Mouse (Mus musculus): ENCODE measurements around the gene Cbx6.

DNA sequence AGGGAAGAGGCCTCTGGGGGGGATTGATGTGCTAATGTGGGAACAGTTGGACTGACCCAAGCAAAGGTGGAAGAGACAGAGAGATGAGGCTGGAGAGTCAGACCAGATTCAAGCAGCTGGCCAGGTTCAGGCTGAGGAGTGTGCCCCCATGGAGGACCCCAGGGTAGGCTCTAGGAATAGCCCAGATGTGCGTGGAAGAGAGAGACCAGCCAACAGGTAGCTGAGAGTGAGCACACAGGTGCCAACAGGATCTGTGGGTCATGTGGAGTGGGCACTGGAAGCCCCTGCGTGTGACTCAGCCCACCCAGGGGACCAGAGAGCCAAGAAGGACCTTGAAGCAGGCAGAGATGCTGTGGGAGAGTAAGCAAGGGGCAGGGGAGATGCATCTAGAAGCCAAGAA is 32.8 kb downstream of the Cbx6 start:
- TF ChIP-seq CTCF (IDR thresholded peaks at IDR 0.05; ENCODE audit: extremely low read depth, insufficient read depth, insufficient read length, insufficient replicate concordance): no peak
- TF ChIP-seq POLR2A (IDR thresholded peaks at IDR 0.05; ENCODE audit: low read depth, low read length): no peak
